Mouse (Mus musculus) gastrocnemius, adult 2 months (tissue): ENCODE data around the gene Ccnd1. TPM values are rescaled to one million over a fixed set of nuclear protein-coding genes. Genes with fewer than 3 reads are reported as not detected.

ENCODE experiments used
- DNase-seq: peaks from one replicate; pipeline ENCODE4 v3.0.0; 2022
- H3K27ac ChIP-seq: fragments of 200-600 bp; 2 replicates; pipeline ENCODE4 v1.8.1; 2022; ENCODE audit warnings: mild to moderate bottlenecking
- H3K4me3 ChIP-seq: fragments of 200-600 bp; 2 replicates; pipeline ENCODE4 v1.8.1; 2022; ENCODE audit warnings: mild to moderate bottlenecking, moderate library complexity
- CTCF ChIP-seq: fragments of 200-600 bp; IDR thresholded peaks from 2 replicates; pipeline ENCODE4 v1.8.1; 2022; ENCODE audit warnings: antibody characterized with exemption, mild to moderate bottlenecking, moderate library complexity
- intact Hi-C: fragments of 180-260 bp; cut with DNase I; formaldehyde crosslinking; loops from one replicate; pipeline ENCODE4 v1.15.1; 2025
- total RNA-seq, 2 experiments: library from RNA; stranded (reverse); gene quantifications; 2 replicates each; pipeline ENCODE4 v1.2.3; 2021

Gene Ccnd1
- total RNA-seq, 2 experiments from 2014 or later = 1.6 to 5.2 TPM

GRCm38 (mm10) chr7:144963911-144964310 lies 24.2 kb upstream of the Ccnd1 start:
- H3K27ac ChIP-seq = no peak overlapping the region
- TF ChIP-seq CTCF = no peak

GRCm38 (mm10) chr7:144958509-144959395 lies 19.0 kb upstream of the Ccnd1 start:
- TF ChIP-seq CTCF = no peak
- intact Hi-C loops = no loop called here
- Histone ChIP-seq H3K27ac (no peak overlapping the region), H3K4me3 (no peak overlapping the region)
- DNase-seq = no peak

More at GRCm38 (mm10) chr7:144963911-144964310, 24.2 kb upstream of the Ccnd1 start:
- intact Hi-C loops = no loop called here
- no peak for DNase-seq
- no peak overlapping the region for H3K4me3 ChIP-seq

- H3K4me3 ChIP-seq = peak overlapping the region; percentile 83
- peak overlapping the region; percentile 60 for H3K27ac ChIP-seq
- DNase-seq = peak; percentile 79
- intact Hi-C loops = loop anchor here (5.0 kb wide), 1 partner anchor 84 kb away; no protein-coding TSS in a partner anchor
- TF ChIP-seq CTCF = peak; percentile 37
Observed at GRCm38 (mm10) chr7:144943254-144943653, 3.5 kb upstream of the Ccnd1 start.

- Histone ChIP-seq H3K27ac (peak overlapping the region; percentile 60), H3K4me3 (peak overlapping the region; percentile 83)
- no peak for DNase-seq
- TF ChIP-seq CTCF = no peak
- intact Hi-C loops = loop anchor here (5.0 kb wide), 1 partner anchor 85 kb away; no protein-coding TSS in a partner anchor
Observed at GRCm38 (mm10) chr7:144942744-144943135, 3.0 kb upstream of the Ccnd1 start.

GRCm38 (mm10) chr7:144942071-144942743 lies 2.5 kb upstream of the Ccnd1 start:
- no peak for TF ChIP-seq CTCF
- Histone ChIP-seq H3K27ac (peak overlapping the region; percentile 75), H3K4me3 (peak overlapping the region; percentile 83)
- intact Hi-C loops = loop anchor here (5.0 kb wide), 1 partner anchor 85 kb away; no protein-coding TSS in a partner anchor
- no peak for DNase-seq

- Histone ChIP-seq H3K4me3 (peak overlapping the region; percentile 83), H3K27ac (peak overlapping the region; percentile 75)
- TF ChIP-seq CTCF = no peak
- intact Hi-C loops = loop anchor here (5.0 kb wide), 1 partner anchor 86 kb away; no protein-coding TSS in a partner anchor
- peak; percentile 86 for DNase-seq
Observed at GRCm38 (mm10) chr7:144941242-144941831, 1.6 kb upstream of the Ccnd1 start.

- intact Hi-C loops = loop anchor here (5.0 kb wide), 1 partner anchor 87 kb away; no protein-coding TSS in a partner anchor
- no peak for TF ChIP-seq CTCF
Observed at GRCm38 (mm10) chr7:144940585-144940984, 860 bp upstream of the Ccnd1 start.

GRCm38 (mm10) chr7:144940003-144940571 lies 362 bp upstream of the Ccnd1 start:
- Histone ChIP-seq H3K4me3 (peak overlapping the region; percentile 83), H3K27ac (peak overlapping the region; percentile 43)
- peak; percentile 31 for DNase-seq
- no peak for TF ChIP-seq CTCF
- intact Hi-C loops = loop anchor here (5.0 kb wide), 1 partner anchor 87 kb away; no protein-coding TSS in a partner anchor

More at GRCm38 (mm10) chr7:144940585-144940984, 860 bp upstream of the Ccnd1 start:
- no peak for DNase-seq
- H3K4me3 ChIP-seq = peak overlapping the region; percentile 83
- H3K27ac ChIP-seq = no peak overlapping the region

- intact Hi-C loops = loop anchor here (5.0 kb wide), 1 partner anchor 253 kb away; no protein-coding TSS in a partner anchor
- peak overlapping the region; percentile 83 for H3K4me3 ChIP-seq
- peak overlapping the region; percentile 69 for H3K27ac ChIP-seq
- no peak for DNase-seq
- TF ChIP-seq CTCF = no peak
Observed at GRCm38 (mm10) chr7:144938661-144939343, 923 bp downstream of the Ccnd1 start.

GRCm38 (mm10) chr7:144937899-144938517 lies 1.7 kb downstream of the Ccnd1 start:
- DNase-seq = peak; percentile 39
- intact Hi-C loops = loop anchor here (1.0 to 5.0 kb wide), 3 partner anchors 160 to 305 kb away; no protein-coding TSS in a partner anchor

GRCm38 (mm10) chr7:144937490-144937889 lies 2.2 kb downstream of the Ccnd1 start:
- intact Hi-C loops = loop anchor here (1.0 to 5.0 kb wide), 3 partner anchors 161 to 306 kb away; no protein-coding TSS in a partner anchor
- H3K4me3 ChIP-seq = peak overlapping the region; percentile 83
- peak; percentile 98 for TF ChIP-seq CTCF

More at GRCm38 (mm10) chr7:144937899-144938517, 1.7 kb downstream of the Ccnd1 start:
- Histone ChIP-seq H3K27ac (peak overlapping the region; percentile 69), H3K4me3 (peak overlapping the region; percentile 83)
- TF ChIP-seq CTCF = no peak

More at GRCm38 (mm10) chr7:144937490-144937889, 2.2 kb downstream of the Ccnd1 start:
- peak overlapping the region; percentile 69; the same call in 1 of the 2 replicates for H3K27ac ChIP-seq
- DNase-seq = peak; percentile 93
